Mouse (Mus musculus) neural tube, embryonic 15.5 days (tissue): ENCODE measurements around the gene Myo18a. TPM values are rescaled to one million over a fixed set of nuclear protein-coding genes. Genes with fewer than 3 reads are reported as not detected.
A peak's percentile ranks its signal among the peaks of the same experiment; 100 is the strongest.

Source experiments
- ATAC-seq: fragments of 200-750 bp; cut with Nextera tagmentation; 2 replicates; pipeline ENCODE4 v1.8.0; 2017; ENCODE audit warnings: mild to moderate bottlenecking, moderate TSS enrichment, moderate library complexity; ENCODE audit not compliant: low FRiP score
- H3K27ac ChIP-seq: fragments of 300-500 bp; sonication (generic); replicated peaks from 2 replicates; pipeline ENCODE4 v1.5.1; 2015; ENCODE audit warnings: mild to moderate bottlenecking, inconsistent platforms
- H3K27me3 ChIP-seq: fragments of 300-500 bp; sonication (generic); replicated peaks from 2 replicates; pipeline ENCODE4 v1.6.1; 2015; ENCODE audit warnings: inconsistent platforms
- H3K36me3 ChIP-seq: fragments of 300-500 bp; sonication (generic); 2 replicates; pipeline ENCODE4 v1.6.1; 2015; ENCODE audit warnings: inconsistent platforms
- H3K4me1 ChIP-seq: fragments of 300-500 bp; sonication (generic); 2 replicates; pipeline ENCODE4 v1.6.1; 2015; ENCODE audit warnings: inconsistent platforms
- H3K4me2 ChIP-seq: fragments of 300-500 bp; sonication (generic); 2 replicates; pipeline ENCODE4 v1.6.1; 2015; ENCODE audit warnings: inconsistent platforms, mild to moderate bottlenecking, moderate library complexity
- H3K4me3 ChIP-seq: fragments of 300-500 bp; sonication (generic); replicated peaks from 2 replicates; pipeline ENCODE4 v1.5.1; 2015; ENCODE audit warnings: mild to moderate bottlenecking, inconsistent platforms
- H3K9ac ChIP-seq: fragments of 300-500 bp; sonication (generic); replicated peaks from 2 replicates; pipeline ENCODE4 v1.6.1; 2015; ENCODE audit warnings: mild to moderate bottlenecking, inconsistent platforms
- H3K9me3 ChIP-seq: fragments of 300-500 bp; sonication (generic); replicated peaks from 2 replicates; pipeline ENCODE4 v1.6.1; 2016; ENCODE audit warnings: inconsistent platforms
- WGBS: fragments of 180-500 bp; shearing (Covaris S2); methylation state at CpG from one replicate; pipeline ENCODE4 v1.1.7; 2015; ENCODE audit warnings: mixed read lengths; 5-methylcytosine and 5-hydroxymethylcytosine counted together
- polyA plus RNA-seq: library from polyadenylated mRNA; unstranded; fragments of >200 nt; fragmentation: Nextera tagmentation; extraction: Ambion mirVana; gene quantifications from 2 replicates; pipeline ENCODE4 v1.2.1, GENCODE M21; 2015

Myo18a gene
- polyA plus RNA-seq, 1 experiment from 2014 or later = 39.6 TPM

DNA sequence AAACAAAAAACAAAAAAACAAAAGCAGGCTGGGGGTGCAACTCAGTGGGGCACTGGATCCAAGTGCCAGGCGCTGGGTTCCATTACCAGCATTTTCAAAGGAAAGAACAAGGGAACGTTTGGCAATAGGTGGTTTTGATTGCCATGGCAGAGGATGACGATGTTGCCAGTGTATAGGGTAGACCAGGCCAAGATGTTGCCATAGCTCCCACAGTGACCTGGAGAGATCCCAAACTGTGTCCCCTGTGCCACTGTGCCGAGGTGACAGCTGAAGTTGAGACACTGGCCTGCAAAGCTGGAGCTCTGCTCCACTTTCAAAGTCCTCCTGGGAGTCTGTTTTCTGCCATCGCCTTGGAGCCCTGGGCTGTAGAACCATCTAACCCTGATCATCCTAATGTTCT lies 14.1 kb upstream of the Myo18a start:
- no peak overlapping the region for H3K4me3 ChIP-seq
- H3K4me2 ChIP-seq = no peak overlapping the region
- H3K9ac ChIP-seq = no peak overlapping the region
- ATAC-seq = no peak
- H3K36me3 ChIP-seq = no peaks in the 10 kb centered on the region
- H3K27ac ChIP-seq = no peak overlapping the region
- no peaks in the 10 kb centered on the region for H3K9me3 ChIP-seq
- 76% methylated on average over 5 of the region's 5 CpGs for WGBS
- no peaks in the 10 kb centered on the region for H3K27me3 ChIP-seq
- H3K4me1 ChIP-seq = no peaks in the 10 kb centered on the region

DNA sequence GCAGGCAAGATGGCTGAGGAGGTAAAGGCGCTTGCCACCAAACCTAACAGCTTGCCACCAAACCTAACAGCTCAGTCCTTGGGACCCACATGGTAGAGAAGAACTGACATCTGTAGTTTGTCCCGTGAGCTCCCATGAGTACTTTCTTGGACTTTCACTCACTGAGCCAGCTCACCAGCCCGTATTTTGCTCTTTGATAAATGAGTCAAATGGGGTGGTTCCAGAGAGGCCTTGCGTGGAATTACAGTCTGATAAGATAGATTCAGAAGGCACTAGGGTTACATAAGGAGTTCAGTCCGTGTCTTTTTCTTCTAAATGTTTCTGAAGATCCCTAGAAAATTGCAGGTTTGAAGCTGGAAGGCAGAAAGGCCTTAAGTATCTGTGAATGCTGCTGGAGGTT lies 10.5 kb upstream of the Myo18a start:
- Histone ChIP-seq H3K4me3 (no peak overlapping the region), H3K27ac (no peak overlapping the region), H3K4me2 (no peak overlapping the region), H3K36me3 (no peaks in the 10 kb centered on the region), H3K27me3 (no peaks in the 10 kb centered on the region), H3K4me1 (no peaks in the 10 kb centered on the region), H3K9me3 (no peaks in the 10 kb centered on the region), H3K9ac (no peak overlapping the region)
- WGBS = 86% methylated on average over 5 of the region's 5 CpGs
- no peak for ATAC-seq

DNA sequence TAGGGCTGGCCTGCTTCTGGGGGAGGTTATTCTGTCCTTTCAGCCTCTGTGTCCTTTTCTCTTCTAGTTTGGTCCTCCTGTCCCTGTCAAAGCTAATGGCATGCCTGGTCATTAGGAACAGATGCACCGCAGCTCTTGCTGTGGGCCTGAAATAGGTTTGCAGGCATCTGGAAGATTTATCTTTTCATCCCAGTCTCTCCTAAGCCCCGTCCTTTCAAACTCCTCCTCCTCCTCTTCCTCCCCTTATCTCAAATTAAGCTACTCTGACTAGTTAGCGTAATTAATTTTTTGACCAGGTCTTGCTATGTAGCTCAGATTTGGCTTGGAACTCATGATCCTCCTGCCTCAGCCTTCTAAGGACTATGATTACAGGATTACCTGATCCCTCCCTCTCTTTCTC lies 9.6 kb upstream of the Myo18a start:
- WGBS = 76% methylated on average over 3 of the region's 3 CpGs
- H3K36me3 ChIP-seq = no peaks in the 10 kb centered on the region
- ATAC-seq = no peak
- no peaks in the 10 kb centered on the region for H3K9me3 ChIP-seq
- H3K4me3 ChIP-seq = no peak overlapping the region
- no peak overlapping the region for H3K4me2 ChIP-seq
- H3K4me1 ChIP-seq = no peaks in the 10 kb centered on the region
- no peaks in the 10 kb centered on the region for H3K27me3 ChIP-seq
- no peak overlapping the region for H3K9ac ChIP-seq
- H3K27ac ChIP-seq = no peak overlapping the region

DNA sequence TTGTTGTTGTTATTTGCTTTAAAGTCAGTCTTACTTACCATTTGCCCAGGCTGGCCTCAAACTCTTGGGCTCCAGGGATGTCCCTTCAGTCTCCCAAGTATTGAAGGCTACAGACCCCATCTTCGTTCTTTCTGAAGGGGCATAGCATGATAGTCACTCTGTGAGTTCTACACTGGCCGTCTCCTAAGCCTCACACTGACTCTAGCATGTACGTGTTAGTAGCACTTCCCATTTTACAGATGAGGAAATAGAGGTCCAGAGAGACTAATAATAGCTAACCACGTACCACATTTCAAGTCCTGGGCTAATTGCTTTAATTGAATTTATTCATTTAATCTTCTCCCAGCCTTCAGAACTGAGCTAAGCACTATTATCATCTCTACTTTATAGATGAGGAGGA lies 3.0 kb upstream of the Myo18a start:
- H3K4me2 ChIP-seq = no peak overlapping the region
- no peaks in the 10 kb centered on the region for H3K36me3 ChIP-seq
- WGBS = 83% methylated on average over 4 of the region's 4 CpGs
- H3K9me3 ChIP-seq = no peaks in the 10 kb centered on the region
- H3K9ac ChIP-seq = no peak overlapping the region
- H3K4me1 ChIP-seq = peaks cover 18% of the 10 kb centered on the region
- H3K27me3 ChIP-seq = no peaks in the 10 kb centered on the region
- no peak overlapping the region for H3K27ac ChIP-seq
- no peak for ATAC-seq
- H3K4me3 ChIP-seq = no peak overlapping the region

DNA sequence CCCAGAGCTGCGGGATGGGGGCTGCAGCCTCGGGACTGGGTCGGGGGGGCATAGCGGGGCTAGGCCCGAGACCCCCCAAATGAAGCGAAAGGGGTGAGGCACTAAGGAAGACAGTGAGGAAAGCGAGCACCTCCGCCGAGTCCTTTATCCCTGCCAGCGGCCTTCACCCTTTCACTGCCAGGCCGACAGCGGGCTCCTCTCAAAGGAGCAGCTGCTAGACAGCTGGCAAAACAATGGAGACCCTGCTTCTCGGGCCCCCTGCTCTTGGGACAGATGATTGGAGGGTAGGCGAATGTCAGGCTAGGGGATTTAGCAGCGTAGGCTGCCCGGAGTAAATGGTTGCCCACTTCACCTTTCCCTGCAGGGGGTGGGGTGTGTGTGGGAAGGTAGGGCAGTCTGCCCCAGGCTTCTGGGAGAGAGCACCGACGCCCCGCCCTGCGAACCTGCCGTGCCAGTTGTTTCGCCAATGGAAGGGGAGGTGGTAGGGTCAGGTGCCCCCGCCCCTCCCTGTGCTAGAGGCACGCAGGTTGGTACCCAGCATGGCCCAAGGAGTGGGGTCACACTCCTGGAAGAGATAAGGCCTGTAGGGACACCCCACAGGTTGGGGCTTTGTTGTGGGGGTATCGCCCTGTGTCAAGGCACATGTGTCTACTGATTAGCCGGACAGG lies 761 bp downstream of the Myo18a start:
- Histone ChIP-seq H3K9me3 (no peaks in the 10 kb centered on the region), H3K4me2 (peak overlapping the region; percentile 89), H3K4me3 (peak overlapping the region; percentile 90), H3K4me1 (peaks cover 40% of the 10 kb centered on the region), H3K36me3 (no peaks in the 10 kb centered on the region), H3K27me3 (no peaks in the 10 kb centered on the region), H3K27ac (peak overlapping the region; percentile 93), H3K9ac (peak overlapping the region; percentile 98)
- peak; percentile 77 for ATAC-seq
- 3% methylated on average over 26 of the region's 26 CpGs for WGBS

DNA sequence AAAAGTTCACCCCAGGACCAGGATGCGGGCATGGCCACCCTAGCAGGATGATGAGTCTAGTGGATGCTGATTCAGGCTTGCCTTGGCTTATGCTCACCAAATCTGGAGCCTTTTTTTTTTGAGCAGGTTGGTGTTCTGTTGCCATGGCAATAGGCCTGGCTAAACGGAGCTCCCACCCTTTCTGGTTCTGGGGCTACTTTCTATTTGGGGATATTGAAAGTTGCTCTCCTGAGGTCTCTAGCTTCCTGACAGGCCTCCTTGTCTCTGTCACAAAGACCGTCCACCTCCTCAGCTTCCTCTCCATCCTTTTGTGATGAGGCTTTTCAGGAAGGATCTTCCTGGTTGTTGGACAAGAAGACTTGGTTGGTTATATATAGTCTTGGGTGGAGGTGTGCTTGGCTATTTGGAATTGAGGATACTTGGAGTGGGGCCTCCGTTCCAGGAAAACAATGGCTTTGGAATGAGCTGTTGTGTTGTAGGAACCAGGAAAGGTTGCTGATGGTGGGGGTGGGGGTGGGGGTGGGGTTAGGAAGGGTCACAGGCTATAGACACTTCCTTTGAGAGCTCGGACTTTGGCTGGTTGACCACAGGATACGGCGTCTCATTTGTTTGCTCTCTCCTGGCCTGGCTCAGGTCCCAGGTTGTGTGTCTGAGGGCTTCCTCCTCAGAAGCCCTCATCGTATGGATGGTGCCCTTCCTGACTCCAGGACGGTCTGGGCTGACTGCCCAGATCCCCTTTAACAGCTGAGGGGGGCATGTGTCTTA lies 1.8 kb downstream of the Myo18a start:
- Histone ChIP-seq H3K27me3 (no peaks in the 10 kb centered on the region), H3K27ac (peak overlapping the region; percentile 93), H3K9ac (peak overlapping the region; percentile 98; the same call in 1 of the 2 replicates), H3K4me3 (peak overlapping the region; percentile 90), H3K4me1 (peaks cover 43% of the 10 kb centered on the region), H3K36me3 (no peaks in the 10 kb centered on the region), H3K4me2 (peak overlapping the region; percentile 89), H3K9me3 (no peaks in the 10 kb centered on the region)
- WGBS = 45% methylated on average over 9 of the region's 9 CpGs
- ATAC-seq = no peak

DNA sequence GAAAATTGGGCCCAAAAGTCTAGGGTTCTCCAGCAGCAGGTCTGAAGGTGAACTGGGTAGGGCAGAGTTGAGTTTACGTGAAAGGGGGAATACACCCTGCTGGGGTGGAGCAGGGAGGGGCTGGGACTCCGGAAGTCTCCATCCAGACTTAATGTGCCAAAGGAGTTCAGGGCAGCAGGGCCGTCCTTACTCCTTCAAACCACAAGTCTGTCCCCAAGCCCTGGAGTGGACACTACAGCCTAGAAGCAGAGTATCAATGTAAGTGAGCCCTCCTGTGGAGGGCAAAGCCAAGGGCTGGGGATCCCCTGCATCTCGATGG lies 2.4 kb downstream of the Myo18a start:
- Histone ChIP-seq H3K4me2 (peak overlapping the region; percentile 89), H3K4me3 (no peak overlapping the region), H3K9me3 (no peaks in the 10 kb centered on the region), H3K27me3 (no peaks in the 10 kb centered on the region), H3K36me3 (no peaks in the 10 kb centered on the region), H3K9ac (no peak overlapping the region), H3K4me1 (peaks cover 43% of the 10 kb centered on the region), H3K27ac (0 out of 2 replicates have a peak overlapping the region, but pooled peaks have one; percentile 33)
- WGBS = 47% methylated on average over 4 of the region's 4 CpGs
- ATAC-seq = no peak

DNA sequence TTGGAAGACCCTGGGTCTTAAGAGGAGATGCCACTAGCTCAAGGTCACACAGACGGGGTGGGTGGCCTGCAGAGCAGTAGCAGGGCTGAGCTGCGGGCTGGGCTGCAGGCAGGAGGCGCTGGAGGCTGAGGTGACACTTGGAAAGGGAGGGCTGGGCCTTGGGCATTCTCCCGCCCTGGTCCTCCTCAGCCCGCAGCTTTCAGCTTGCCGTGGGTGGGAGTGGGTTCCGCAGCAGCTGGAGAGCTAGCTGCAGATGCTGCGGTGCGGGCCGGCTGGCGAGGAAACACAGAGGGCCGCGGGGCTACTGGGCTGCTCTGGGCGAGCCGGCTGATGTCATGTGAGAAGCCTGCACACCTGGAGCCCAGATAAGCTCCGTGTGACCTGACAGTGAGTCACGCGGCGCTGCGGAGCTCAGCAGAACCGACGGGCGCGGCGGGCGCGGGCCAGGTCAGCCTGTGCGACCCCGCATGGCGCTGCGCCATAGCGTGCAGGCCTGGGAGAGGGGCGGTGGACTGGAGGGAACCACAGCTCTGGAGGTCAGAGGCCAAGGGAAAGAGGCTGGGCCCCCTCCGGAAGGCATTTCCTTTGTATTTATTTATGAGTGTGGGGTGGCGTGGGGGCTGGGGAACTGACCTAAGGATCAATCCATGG lies 3.4 kb downstream of the Myo18a start:
- H3K27ac ChIP-seq = peak overlapping the region; percentile 63; the same call in 1 of the 2 replicates
- no peaks in the 10 kb centered on the region for H3K36me3 ChIP-seq
- WGBS = 4% methylated on average over 35 of the region's 35 CpGs
- peak overlapping the region; percentile 89 for H3K4me2 ChIP-seq
- H3K9ac ChIP-seq = peak overlapping the region; percentile 49
- no peaks in the 10 kb centered on the region for H3K9me3 ChIP-seq
- peak overlapping the region; percentile 37 for H3K4me3 ChIP-seq
- H3K4me1 ChIP-seq = peaks cover 43% of the 10 kb centered on the region
- H3K27me3 ChIP-seq = no peaks in the 10 kb centered on the region
- ATAC-seq = no peak

DNA sequence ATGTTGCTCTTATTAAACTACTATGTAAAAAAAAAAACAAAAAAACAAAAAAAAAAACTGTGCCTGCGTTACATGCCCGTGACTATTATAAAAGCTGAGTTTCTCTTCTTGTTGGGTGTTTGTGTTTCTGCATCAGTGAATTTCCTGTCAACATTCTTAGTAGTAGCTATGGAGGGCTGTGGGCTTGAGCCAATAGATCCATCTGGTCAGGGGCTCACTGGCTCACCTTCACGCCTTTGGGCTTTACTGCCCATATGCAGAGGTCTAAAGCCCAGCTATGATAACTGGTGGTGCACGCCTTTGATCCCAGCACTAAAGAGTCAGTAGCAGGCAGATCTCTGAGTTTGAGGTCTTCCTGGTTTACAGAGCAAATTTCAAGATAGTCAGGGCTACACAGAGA lies 6.5 kb downstream of the Myo18a start:
- no peak overlapping the region for H3K27ac ChIP-seq
- H3K9me3 ChIP-seq = no peaks in the 10 kb centered on the region
- WGBS = 74% methylated on average over 4 of the region's 4 CpGs
- peaks cover 37% of the 10 kb centered on the region for H3K4me1 ChIP-seq
- H3K4me2 ChIP-seq = no peak overlapping the region
- no peak for ATAC-seq
- H3K27me3 ChIP-seq = no peaks in the 10 kb centered on the region
- H3K36me3 ChIP-seq = no peaks in the 10 kb centered on the region
- no peak overlapping the region for H3K4me3 ChIP-seq
- no peak overlapping the region for H3K9ac ChIP-seq

DNA sequence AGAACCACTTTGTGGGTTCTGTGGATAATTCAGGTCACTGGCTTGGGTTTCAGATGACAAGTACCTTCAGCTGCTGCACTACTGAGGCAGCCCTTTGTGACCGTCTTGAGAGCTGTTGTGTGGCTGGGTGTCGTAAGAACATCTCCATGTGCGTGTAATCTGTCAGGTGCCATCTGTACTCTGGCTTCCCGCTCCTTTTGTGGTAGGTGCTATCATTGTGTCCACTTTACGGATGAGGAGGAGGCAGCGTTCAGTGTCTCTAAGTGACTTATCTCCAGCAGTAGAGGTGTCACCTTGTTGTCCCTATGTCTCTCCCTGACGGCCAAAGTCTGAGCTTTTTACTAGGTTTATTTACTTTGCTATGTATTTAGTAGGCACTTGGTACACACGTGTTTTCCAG lies 7.3 kb downstream of the Myo18a start:
- ATAC-seq = no peak
- Histone ChIP-seq H3K27ac (no peak overlapping the region), H3K4me1 (peaks cover 28% of the 10 kb centered on the region), H3K27me3 (no peaks in the 10 kb centered on the region), H3K4me3 (no peak overlapping the region), H3K9me3 (no peaks in the 10 kb centered on the region), H3K9ac (no peak overlapping the region), H3K36me3 (no peaks in the 10 kb centered on the region), H3K4me2 (no peak overlapping the region)
- WGBS = 76% methylated on average over 8 of the region's 8 CpGs

DNA sequence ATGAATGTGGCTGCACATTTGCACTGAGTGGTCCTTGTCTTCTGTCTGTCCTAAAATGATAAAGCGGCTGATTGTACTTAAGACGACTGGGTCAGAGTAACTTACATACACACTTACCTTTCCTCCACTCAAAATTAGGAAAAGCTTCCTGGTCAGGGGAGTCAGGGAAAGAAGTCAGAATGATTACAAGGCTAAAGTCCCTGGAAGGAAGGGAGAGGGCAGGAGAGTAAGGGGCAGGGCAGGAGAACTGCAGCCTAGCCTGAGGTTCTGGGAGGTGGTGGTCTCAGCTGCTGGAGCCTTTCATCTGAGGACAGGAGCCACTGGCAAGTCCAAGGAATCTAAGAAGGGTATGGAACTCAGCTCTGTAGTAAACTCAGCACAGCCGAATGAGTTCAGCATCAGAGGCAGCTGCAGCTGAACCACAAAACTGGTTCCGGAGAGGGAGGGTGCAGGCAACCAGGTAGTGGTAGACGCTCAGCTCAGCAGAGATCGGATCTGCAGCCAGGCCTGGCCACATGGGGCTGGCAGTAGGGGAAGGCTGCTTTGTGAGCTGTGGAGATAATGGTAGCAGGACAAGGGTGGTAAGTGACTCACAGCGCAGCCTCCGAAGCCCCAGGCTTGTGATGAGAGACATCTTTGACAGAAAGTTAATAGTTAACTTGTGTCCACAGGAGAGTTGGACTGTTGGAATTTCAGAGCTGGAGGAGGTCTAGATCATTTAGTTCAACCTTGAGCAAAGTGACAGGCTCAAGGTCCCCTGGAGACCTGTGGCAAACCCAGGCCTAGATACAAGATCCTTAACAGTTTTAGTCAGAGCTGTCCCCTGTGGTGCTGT lies 9.1 kb downstream of the Myo18a start:
- Histone ChIP-seq H3K27me3 (no peaks in the 10 kb centered on the region), H3K9me3 (no peaks in the 10 kb centered on the region), H3K27ac (no peak overlapping the region), H3K36me3 (peaks cover under 1% of the 10 kb centered on the region; the same call in 1 of the 2 replicates), H3K4me3 (no peak overlapping the region), H3K9ac (no peak overlapping the region), H3K4me2 (no peak overlapping the region), H3K4me1 (peaks cover 19% of the 10 kb centered on the region)
- ATAC-seq = no peak
- WGBS = 58% methylated on average over 8 of the region's 8 CpGs
